Mouse (Mus musculus) bone marrow macrophage, adult 2 months (primary cell): Measurements from ENCODE around the gene Btbd9.

Source experiments
- CTCF ChIP-seq: IDR thresholded peaks from 2 replicates; pipeline ENCODE4 v1.5.1; 2012; ENCODE audit warnings: low read depth, mild to moderate bottlenecking, low read length, moderate library complexity
- POLR2A ChIP-seq: IDR thresholded peaks from 2 replicates; pipeline ENCODE4 v1.6.1; 2012; ENCODE audit warnings: mild to moderate bottlenecking, low read depth, low read length, borderline replicate concordance

DNA sequence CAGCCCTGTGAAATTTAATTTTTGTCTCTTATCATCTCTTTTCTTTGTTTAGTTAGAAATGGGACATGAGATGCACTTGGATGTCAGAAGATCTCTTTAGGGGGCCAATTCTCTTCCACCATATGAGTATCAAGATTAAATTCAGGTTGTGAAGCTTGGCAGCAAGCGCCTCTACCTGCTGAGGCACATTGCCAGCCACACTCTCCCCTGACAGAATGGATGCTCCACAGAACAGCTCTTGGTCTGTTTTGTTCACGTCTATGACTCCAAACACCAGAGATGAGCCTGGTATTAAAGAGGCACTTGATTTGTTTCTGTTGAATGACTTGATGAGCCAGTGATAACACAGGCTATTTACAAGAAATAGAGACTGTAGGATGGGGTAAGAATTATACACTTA lies 13.5 kb downstream of the Btbd9 start:
- TF ChIP-seq CTCF (no peak), POLR2A (no peak)
